Mouse (Mus musculus): ENCODE data around the gene Dner. TPM values are rescaled to one million over a fixed set of nuclear protein-coding genes. Genes with fewer than 3 reads are reported as not detected.

Gene Dner
- total and polyA plus RNA-seq, 3 experiments, result 0.16 TPM; not detected in 2

DNA sequence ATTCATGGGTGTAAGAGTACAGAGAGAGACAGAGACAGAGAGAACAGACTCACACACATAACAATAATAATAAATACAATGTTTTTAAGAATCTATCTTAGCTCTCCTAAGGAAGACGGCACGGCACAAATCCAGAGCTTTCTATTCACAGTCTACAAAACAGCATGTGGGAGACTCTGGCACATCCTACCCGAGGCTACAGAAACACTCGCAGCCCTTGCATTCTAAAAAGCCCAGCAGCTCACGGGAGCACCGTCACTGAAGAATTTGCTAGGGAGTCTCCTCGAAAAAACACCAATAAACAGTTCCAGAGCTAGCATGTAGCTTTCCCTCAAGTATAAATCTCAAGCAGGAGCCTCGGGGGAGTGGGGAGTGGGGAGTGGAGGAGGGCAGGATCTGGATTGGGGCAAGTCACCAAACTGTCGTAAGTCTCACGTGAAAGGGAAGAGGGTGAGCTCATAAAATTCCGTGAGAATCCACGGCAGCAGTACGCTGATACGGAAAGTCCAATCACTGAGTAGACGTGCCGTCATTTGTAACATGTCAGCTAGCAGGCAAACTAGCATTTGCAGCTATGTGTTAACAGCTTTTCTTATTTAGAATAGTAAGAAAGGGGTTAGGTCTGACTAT, 76.8 kb downstream of the Dner start:
- no peak for ATAC-seq (ENCODE audit: extremely low read depth, insufficient number of reproducible peaks, low FRiP score, poor library complexity, severe bottlenecking)
- no peaks in the 10 kb centered on the region for H3K4me1 ChIP-seq (ENCODE audit: insufficient read depth, low read depth, low read length)

DNA sequence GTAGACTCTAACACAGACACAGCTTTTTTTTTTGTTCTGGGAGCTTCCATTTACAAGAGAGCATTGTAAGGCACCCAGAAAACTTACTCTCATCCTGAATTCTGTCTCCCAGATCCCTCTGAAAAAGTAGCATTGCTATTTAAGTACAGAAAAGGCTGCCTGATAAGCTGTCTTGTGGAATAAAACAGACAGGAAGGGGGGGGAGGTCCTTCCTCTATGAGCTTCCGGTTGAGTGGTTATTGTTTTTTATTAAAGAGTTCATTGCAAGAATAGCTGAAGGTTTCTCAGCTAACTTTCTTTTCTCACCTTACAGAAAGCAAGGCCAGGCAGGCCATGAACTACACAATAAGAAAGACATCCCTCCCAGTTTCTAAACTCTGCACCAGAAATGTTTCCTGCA, 77.9 kb downstream of the Dner start:
- peaks cover 24% of the 10 kb centered on the region for H3K9me3 ChIP-seq (replicated peaks)
- no peaks in the 10 kb centered on the region for H3K4me1 ChIP-seq (ENCODE audit: insufficient read depth, low read depth, low read length)
- H3K27me3 ChIP-seq (ENCODE audit: insufficient read depth, low read length), result no peaks in the 10 kb centered on the region
- no peak for TF ChIP-seq GATA2 (IDR thresholded peaks at IDR 0.05; ENCODE audit: borderline replicate concordance, low read depth, low read length)
- TF ChIP-seq POLR2AphosphoS5 (IDR thresholded peaks at IDR 0.05; ENCODE audit: insufficient replicate concordance, low read depth, low read length), result no peak
- TF ChIP-seq TAL1 (conservative IDR thresholded peaks at IDR 0.05; ENCODE audit: low read depth, low read length), result no peak
- TF ChIP-seq GATA1 (IDR thresholded peaks at IDR 0.05; ENCODE audit: borderline replicate concordance, low read length), result no peak
- no peak for TF ChIP-seq CTCF (IDR thresholded peaks at IDR 0.05; ENCODE audit: low read depth, low read length)
- no peaks in the 10 kb centered on the region for H3K36me3 ChIP-seq (replicated peaks)
- ATAC-seq (ENCODE audit: extremely low read depth, insufficient number of reproducible peaks, low FRiP score, poor library complexity, severe bottlenecking) (no peak), DNase-seq (ENCODE audit: low spot score) (no peak)
- H3K4me3 ChIP-seq (ENCODE audit: low read depth, low read length), result no peak overlapping the region

More for the DNA sequence above, 76.8 kb downstream of the Dner start:
- Histone ChIP-seq H3K4me3 (ENCODE audit: low read depth, low read length) (no peak overlapping the region), H3K9me3 (replicated peaks) (peaks cover 28% of the 10 kb centered on the region), H3K36me3 (replicated peaks) (no peaks in the 10 kb centered on the region), H3K27me3 (ENCODE audit: insufficient read depth, low read length) (no peaks in the 10 kb centered on the region)
- TF ChIP-seq GATA1 (IDR thresholded peaks at IDR 0.05; ENCODE audit: borderline replicate concordance, low read length), result no peak
- TF ChIP-seq GATA2 (IDR thresholded peaks at IDR 0.05; ENCODE audit: borderline replicate concordance, low read depth, low read length), result no peak
- TF ChIP-seq CTCF (IDR thresholded peaks at IDR 0.05; ENCODE audit: low read depth, low read length), result no peak
- no peak for TF ChIP-seq POLR2AphosphoS5 (IDR thresholded peaks at IDR 0.05; ENCODE audit: insufficient replicate concordance, low read depth, low read length)
- DNase-seq (ENCODE audit: low spot score), result no peak

DNA sequence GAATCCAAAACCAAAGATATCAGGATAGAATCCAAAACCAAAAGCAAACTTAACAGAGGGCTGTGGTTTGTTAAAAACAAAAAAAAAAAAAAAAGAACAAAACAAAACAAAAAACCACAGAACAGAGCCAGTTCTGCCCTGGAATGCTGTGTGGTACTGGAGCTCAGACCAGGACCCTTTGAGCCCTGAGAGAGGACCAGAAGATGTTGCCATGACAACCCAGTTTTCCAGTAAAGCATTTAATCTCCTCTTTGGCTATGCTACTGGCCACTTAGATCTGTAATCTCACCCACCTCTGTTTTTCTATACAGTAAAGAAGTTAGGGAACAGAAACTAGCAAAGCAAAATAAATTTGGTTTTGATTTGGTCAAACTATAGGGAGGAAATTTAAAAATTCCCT, 79.9 kb downstream of the Dner start:
- no peak for TF ChIP-seq TAL1 (conservative IDR thresholded peaks at IDR 0.05; ENCODE audit: low read depth, low read length)
- H3K27me3 ChIP-seq (ENCODE audit: insufficient read depth, low read length), result no peaks in the 10 kb centered on the region
- no peaks in the 10 kb centered on the region for H3K4me1 ChIP-seq (ENCODE audit: insufficient read depth, low read depth, low read length)
- ATAC-seq (ENCODE audit: extremely low read depth, insufficient number of reproducible peaks, low FRiP score, poor library complexity, severe bottlenecking), result no peak
- H3K36me3 ChIP-seq (replicated peaks), result no peaks in the 10 kb centered on the region
- no peak for DNase-seq (ENCODE audit: low spot score)
- H3K9me3 ChIP-seq (replicated peaks), result peaks cover 18% of the 10 kb centered on the region
- H3K4me3 ChIP-seq (ENCODE audit: low read depth, low read length), result no peak overlapping the region

DNA sequence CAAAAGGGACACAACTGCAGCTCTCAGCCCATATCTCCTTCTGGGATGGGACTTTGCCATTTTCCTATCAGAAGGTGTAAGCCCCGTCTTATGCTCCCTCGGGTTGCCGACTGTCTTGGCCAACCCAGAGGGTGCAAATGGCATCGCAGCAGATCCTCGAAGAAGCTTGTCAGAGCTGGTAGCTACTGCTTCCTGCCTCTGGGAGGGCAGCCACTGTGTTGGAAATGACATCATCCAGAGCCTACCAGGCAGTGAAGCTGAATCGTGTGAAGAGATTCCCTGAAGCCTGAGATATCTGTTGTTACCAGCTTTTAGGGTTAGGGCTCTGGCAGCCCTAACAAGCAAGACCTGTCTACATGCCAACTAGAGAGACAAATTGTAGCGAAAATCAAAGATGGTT, 81.4 kb downstream of the Dner start:
- no peak for TF ChIP-seq GATA1 (IDR thresholded peaks at IDR 0.05; ENCODE audit: borderline replicate concordance, low read length)
- TF ChIP-seq GATA2 (IDR thresholded peaks at IDR 0.05; ENCODE audit: borderline replicate concordance, low read depth, low read length), result no peak
- no peak for TF ChIP-seq POLR2AphosphoS5 (IDR thresholded peaks at IDR 0.05; ENCODE audit: insufficient replicate concordance, low read depth, low read length)
- no peak for TF ChIP-seq CTCF (IDR thresholded peaks at IDR 0.05; ENCODE audit: low read depth, low read length)
- no peak for TF ChIP-seq TAL1 (conservative IDR thresholded peaks at IDR 0.05; ENCODE audit: low read depth, low read length)
- Histone ChIP-seq H3K27me3 (ENCODE audit: insufficient read depth, low read length) (no peaks in the 10 kb centered on the region), H3K4me3 (ENCODE audit: low read depth, low read length) (no peak overlapping the region), H3K36me3 (replicated peaks) (no peaks in the 10 kb centered on the region), H3K9me3 (replicated peaks) (peaks cover 19% of the 10 kb centered on the region), H3K4me1 (ENCODE audit: insufficient read depth, low read depth, low read length) (no peaks in the 10 kb centered on the region)
- no peak for ATAC-seq (ENCODE audit: extremely low read depth, insufficient number of reproducible peaks, low FRiP score, poor library complexity, severe bottlenecking)
- DNase-seq (ENCODE audit: low spot score), result no peak

DNA sequence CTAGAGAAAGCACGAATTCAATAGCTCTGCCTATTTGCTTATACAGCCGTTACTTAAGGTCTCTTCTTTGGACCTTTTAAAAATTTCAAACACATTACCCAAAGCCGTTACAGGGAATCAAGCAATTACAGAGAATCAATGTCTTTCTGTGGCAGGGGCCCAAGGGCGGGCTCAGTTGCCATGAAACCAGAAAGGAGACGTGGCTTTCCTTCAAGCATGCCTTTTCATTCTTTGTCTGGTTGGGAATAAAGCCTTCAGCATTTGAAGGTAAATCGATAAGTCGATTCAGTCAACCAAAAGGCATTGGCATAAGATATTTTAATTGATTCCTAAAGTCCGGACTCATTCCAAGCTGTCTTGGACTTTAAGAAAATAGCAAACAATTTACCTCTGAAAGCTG, 82.9 kb downstream of the Dner start:
- no peak for ATAC-seq (ENCODE audit: extremely low read depth, insufficient number of reproducible peaks, low FRiP score, poor library complexity, severe bottlenecking)
- TF ChIP-seq GATA2 (IDR thresholded peaks at IDR 0.05; ENCODE audit: borderline replicate concordance, low read depth, low read length) (no peak), POLR2AphosphoS5 (IDR thresholded peaks at IDR 0.05; ENCODE audit: insufficient replicate concordance, low read depth, low read length) (no peak), TAL1 (conservative IDR thresholded peaks at IDR 0.05; ENCODE audit: low read depth, low read length) (no peak), CTCF (IDR thresholded peaks at IDR 0.05; ENCODE audit: low read depth, low read length) (no peak), GATA1 (IDR thresholded peaks at IDR 0.05; ENCODE audit: borderline replicate concordance, low read length) (no peak)
- Histone ChIP-seq H3K9me3 (replicated peaks) (peaks cover 16% of the 10 kb centered on the region), H3K36me3 (replicated peaks) (no peaks in the 10 kb centered on the region), H3K4me1 (ENCODE audit: insufficient read depth, low read depth, low read length) (no peaks in the 10 kb centered on the region), H3K27me3 (ENCODE audit: insufficient read depth, low read length) (no peaks in the 10 kb centered on the region), H3K4me3 (ENCODE audit: low read depth, low read length) (no peak overlapping the region)
- DNase-seq (ENCODE audit: low spot score), result no peak

DNA sequence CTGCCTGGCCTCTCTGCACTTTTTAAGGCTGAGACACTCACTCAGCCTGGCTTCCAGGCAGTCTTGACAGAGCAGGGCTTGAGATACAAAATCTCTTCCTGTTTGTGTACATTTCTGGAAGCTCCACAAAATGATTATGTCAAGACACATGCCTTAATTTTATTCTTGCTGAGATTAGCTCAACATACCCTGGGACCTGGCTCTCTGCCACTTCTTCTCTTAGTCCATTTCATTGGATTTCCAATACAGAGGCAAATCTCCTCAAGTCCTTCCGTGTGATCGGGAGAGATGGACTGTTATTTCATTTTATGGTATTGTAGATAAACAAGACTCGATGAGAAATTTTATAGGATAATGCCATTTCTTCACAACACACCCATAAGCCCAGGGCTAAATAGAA, 84.7 kb downstream of the Dner start:
- no peaks in the 10 kb centered on the region for H3K36me3 ChIP-seq (replicated peaks)
- no peaks in the 10 kb centered on the region for H3K27me3 ChIP-seq (ENCODE audit: insufficient read depth, low read length)
- H3K9me3 ChIP-seq (replicated peaks), result peaks cover 14% of the 10 kb centered on the region
- no peaks in the 10 kb centered on the region for H3K4me1 ChIP-seq (ENCODE audit: insufficient read depth, low read depth, low read length)
- H3K4me3 ChIP-seq (ENCODE audit: low read depth, low read length), result no peak overlapping the region
- ATAC-seq (ENCODE audit: extremely low read depth, insufficient number of reproducible peaks, low FRiP score, poor library complexity, severe bottlenecking) (no peak), DNase-seq (ENCODE audit: low spot score) (no peak)
- TF ChIP-seq POLR2AphosphoS5 (IDR thresholded peaks at IDR 0.05; ENCODE audit: insufficient replicate concordance, low read depth, low read length) (no peak), GATA1 (IDR thresholded peaks at IDR 0.05; ENCODE audit: borderline replicate concordance, low read length) (no peak), GATA2 (IDR thresholded peaks at IDR 0.05; ENCODE audit: borderline replicate concordance, low read depth, low read length) (no peak)

DNA sequence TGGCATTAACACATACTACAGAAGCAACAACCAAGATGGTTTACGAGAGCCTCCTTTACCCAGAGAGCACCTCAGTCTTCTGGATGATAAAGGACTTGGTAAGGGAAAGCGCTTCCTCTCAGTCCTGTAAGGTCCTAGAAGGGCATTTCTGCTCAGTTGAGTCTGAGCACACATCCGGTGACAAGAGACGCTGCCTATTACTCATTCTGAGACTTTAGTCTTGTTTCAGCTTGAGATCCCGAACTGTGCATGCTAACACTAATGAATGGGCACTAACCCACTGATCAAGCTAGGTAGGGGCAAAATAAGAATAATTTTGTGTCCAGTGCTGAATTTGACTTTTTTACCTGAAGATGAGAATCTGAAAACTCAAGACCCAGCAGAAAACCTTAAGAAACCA, 97.0 kb downstream of the Dner start:
- Histone ChIP-seq H3K36me3 (replicated peaks) (no peaks in the 10 kb centered on the region), H3K27me3 (ENCODE audit: insufficient read depth, low read length) (no peaks in the 10 kb centered on the region), H3K4me1 (ENCODE audit: insufficient read depth, low read depth, low read length) (no peaks in the 10 kb centered on the region), H3K4me3 (ENCODE audit: low read depth, low read length) (no peak overlapping the region), H3K9me3 (replicated peaks) (peaks cover 13% of the 10 kb centered on the region)
- DNase-seq (ENCODE audit: low spot score) (no peak), ATAC-seq (ENCODE audit: extremely low read depth, insufficient number of reproducible peaks, low FRiP score, poor library complexity, severe bottlenecking) (no peak)
- TF ChIP-seq GATA1 (IDR thresholded peaks at IDR 0.05; ENCODE audit: borderline replicate concordance, low read length) (no peak), GATA2 (IDR thresholded peaks at IDR 0.05; ENCODE audit: borderline replicate concordance, low read depth, low read length) (no peak), TAL1 (conservative IDR thresholded peaks at IDR 0.05; ENCODE audit: low read depth, low read length) (no peak), POLR2AphosphoS5 (IDR thresholded peaks at IDR 0.05; ENCODE audit: insufficient replicate concordance, low read depth, low read length) (no peak), CTCF (IDR thresholded peaks at IDR 0.05; ENCODE audit: low read depth, low read length) (no peak)

Data from G1E (cell line).